Mouse (Mus musculus): ENCODE results near the gene Eif2s3x.

GRCm38 (mm10) chrX:94140080-94140479 lies 72.6 kb downstream of the Eif2s3x start:
- TF ChIP-seq ZNF384 (IDR thresholded peaks at IDR 0.05; ENCODE audit: low read depth, low read length) (no peak), MAFK (IDR thresholded peaks at IDR 0.05; ENCODE audit: insufficient read depth, low read depth, low read length) (no peak), HCFC1 (IDR thresholded peaks at IDR 0.05; ENCODE audit: borderline replicate concordance, insufficient read depth, low read length) (no peak), ZC3H11A (IDR thresholded peaks at IDR 0.05; ENCODE audit: borderline replicate concordance, low read depth, low read length) (no peak)

Data from ES-E14 (cell line).